Mouse (Mus musculus): ENCODE measurements around the gene Trak1. TPM values are rescaled to one million over a fixed set of nuclear protein-coding genes. Genes with fewer than 3 reads are reported as not detected.

Gene Trak1
- polyA plus RNA-seq, 1 experiment from 2014 or later = 21.2 TPM

GRCm38 (mm10) chr9:121403157-121403671 lies 105.9 kb downstream of the Trak1 start:
- WGBS = 20% methylated on average over 16 of the region's 16 CpGs

DNA sequence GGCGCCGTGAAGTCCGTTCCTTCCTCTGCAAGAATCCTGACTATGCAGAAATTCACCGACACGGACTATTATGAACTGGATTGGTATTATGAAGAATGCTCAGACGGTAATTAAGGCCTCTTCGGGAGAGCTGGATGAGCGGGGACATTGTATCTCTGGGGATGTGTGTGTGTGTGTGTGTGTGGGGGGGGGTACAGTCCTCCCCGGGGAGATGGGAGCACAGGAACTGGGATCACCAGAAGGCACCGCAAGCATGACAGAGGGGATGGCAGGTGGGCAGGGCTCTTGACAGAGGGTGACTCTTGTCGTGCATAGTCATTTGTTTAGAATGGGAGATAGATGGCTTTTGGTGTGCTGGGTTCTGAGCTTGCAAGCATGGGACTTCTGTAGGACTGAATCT lies 106.4 kb downstream of the Trak1 start:
- no peak for DNase-seq (ENCODE audit: low spot score)
- ATAC-seq (ENCODE audit: low FRiP score) = peak; percentile 73
- peak overlapping the region; percentile 11; the same call in 1 of the 2 replicates for H3K4me3 ChIP-seq (ENCODE audit: low read depth, low read length)
- 0 out of 2 replicates have a peak, but pooled peaks cover 2% of the 10 kb centered on the region for H3K4me1 ChIP-seq (replicated peaks; ENCODE audit: control insufficient read depth, insufficient read depth, low read length)
- 68% methylated on average over 11 of the region's 11 CpGs for WGBS
- H3K27me3 ChIP-seq (ENCODE audit: control insufficient read depth, insufficient read depth, low read length) = no peaks in the 10 kb centered on the region
- H3K9me3 ChIP-seq (ENCODE audit: control insufficient read depth, low read length) = no peaks in the 10 kb centered on the region
- H3K27ac ChIP-seq (ENCODE audit: low read depth, low read length) = peak overlapping the region; percentile 58; the same call in 1 of the 2 replicates
- peak overlapping the region; percentile 30 for H3K4me2 ChIP-seq (replicated peaks; ENCODE audit: low read depth, low read length)
- H3K36me3 ChIP-seq (ENCODE audit: control insufficient read depth, insufficient read depth, low read length) = no peaks in the 10 kb centered on the region
- no peak overlapping the region; the same call in 1 of the 2 replicates for H3K9ac ChIP-seq (ENCODE audit: low read depth, low read length)

More at GRCm38 (mm10) chr9:121403157-121403671, 105.9 kb downstream of the Trak1 start:
- Histone ChIP-seq H3K27me3 (ENCODE audit: control insufficient read depth, insufficient read depth, low read length) (no peaks in the 10 kb centered on the region), H3K4me1 (replicated peaks; ENCODE audit: control insufficient read depth, insufficient read depth, low read length) (0 out of 2 replicates have a peak, but pooled peaks cover 2% of the 10 kb centered on the region), H3K27ac (ENCODE audit: low read depth, low read length) (peak overlapping the region; percentile 58; the same call in 1 of the 2 replicates), H3K36me3 (ENCODE audit: control insufficient read depth, insufficient read depth, low read length) (no peaks in the 10 kb centered on the region), H3K9ac (ENCODE audit: low read depth, low read length) (no peak overlapping the region; the same call in 1 of the 2 replicates), H3K4me2 (replicated peaks; ENCODE audit: low read depth, low read length) (peak overlapping the region; percentile 30), H3K4me3 (ENCODE audit: low read depth, low read length) (peak overlapping the region; percentile 15; the same call in 1 of the 2 replicates), H3K9me3 (ENCODE audit: control insufficient read depth, low read length) (no peaks in the 10 kb centered on the region)
- DNase-seq (ENCODE audit: low spot score) (peak; percentile 79), ATAC-seq (ENCODE audit: low FRiP score) (peak; percentile 95)

DNA sequence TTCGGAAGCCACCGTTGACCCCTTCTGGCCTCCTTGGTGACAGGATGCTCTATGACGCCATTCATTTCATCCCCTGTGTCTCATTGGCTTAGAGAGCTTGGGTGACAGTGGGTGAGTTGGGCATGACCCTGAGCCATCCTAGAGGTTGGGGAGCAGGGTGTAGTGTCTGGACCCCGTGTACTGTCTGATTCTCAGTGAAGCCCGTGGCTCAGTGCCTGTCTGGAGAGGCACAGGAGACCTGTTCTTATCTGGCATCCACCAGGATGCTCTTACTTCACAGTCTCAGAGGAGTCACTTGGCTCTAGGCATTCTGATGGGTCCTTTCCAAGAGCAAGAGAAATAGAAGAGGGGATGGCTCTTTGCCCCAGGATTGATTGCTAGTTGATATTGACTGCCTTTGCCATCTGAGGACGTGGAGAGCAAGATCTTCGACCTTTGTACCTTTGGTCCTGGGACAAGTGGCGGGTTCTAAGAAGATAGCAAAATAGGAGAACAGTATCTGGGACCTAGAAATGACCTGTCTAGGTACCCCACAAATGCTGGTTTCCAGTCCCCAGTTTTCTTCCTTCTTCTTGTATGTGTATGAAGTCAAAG lies 107.9 kb downstream of the Trak1 start:
- Histone ChIP-seq H3K9ac (ENCODE audit: low read depth, low read length) (no peak overlapping the region), H3K36me3 (ENCODE audit: control insufficient read depth, insufficient read depth, low read length) (no peaks in the 10 kb centered on the region), H3K27ac (ENCODE audit: low read depth, low read length) (no peak overlapping the region), H3K9me3 (ENCODE audit: control insufficient read depth, low read length) (no peaks in the 10 kb centered on the region), H3K4me3 (ENCODE audit: low read depth, low read length) (no peak overlapping the region), H3K27me3 (ENCODE audit: control insufficient read depth, insufficient read depth, low read length) (no peaks in the 10 kb centered on the region), H3K4me2 (replicated peaks; ENCODE audit: low read depth, low read length) (no peak overlapping the region), H3K4me1 (replicated peaks; ENCODE audit: control insufficient read depth, insufficient read depth, low read length) (0 out of 2 replicates have a peak, but pooled peaks cover 2% of the 10 kb centered on the region)
- DNase-seq (ENCODE audit: low spot score) (no peak), ATAC-seq (ENCODE audit: low FRiP score) (no peak)
- 92% methylated on average over 8 of the region's 8 CpGs for WGBS

GRCm38 (mm10) chr9:121405792-121406191 lies 108.5 kb downstream of the Trak1 start:
- Histone ChIP-seq H3K27me3 (ENCODE audit: control insufficient read depth, insufficient read depth, low read length) (no peaks in the 10 kb centered on the region), H3K9me3 (ENCODE audit: control insufficient read depth, low read length) (no peaks in the 10 kb centered on the region), H3K4me3 (ENCODE audit: low read depth, low read length) (no peak overlapping the region), H3K4me2 (replicated peaks; ENCODE audit: low read depth, low read length) (no peak overlapping the region), H3K9ac (ENCODE audit: low read depth, low read length) (no peak overlapping the region), H3K27ac (ENCODE audit: low read depth, low read length) (no peak overlapping the region), H3K4me1 (replicated peaks; ENCODE audit: control insufficient read depth, insufficient read depth, low read length) (0 out of 2 replicates have a peak, but pooled peaks cover 2% of the 10 kb centered on the region), H3K36me3 (ENCODE audit: control insufficient read depth, insufficient read depth, low read length) (no peaks in the 10 kb centered on the region)
- no peak for DNase-seq (ENCODE audit: low spot score)
- WGBS = 92% methylated on average over 4 of the region's 4 CpGs
- ATAC-seq (ENCODE audit: low FRiP score) = no peak

DNA sequence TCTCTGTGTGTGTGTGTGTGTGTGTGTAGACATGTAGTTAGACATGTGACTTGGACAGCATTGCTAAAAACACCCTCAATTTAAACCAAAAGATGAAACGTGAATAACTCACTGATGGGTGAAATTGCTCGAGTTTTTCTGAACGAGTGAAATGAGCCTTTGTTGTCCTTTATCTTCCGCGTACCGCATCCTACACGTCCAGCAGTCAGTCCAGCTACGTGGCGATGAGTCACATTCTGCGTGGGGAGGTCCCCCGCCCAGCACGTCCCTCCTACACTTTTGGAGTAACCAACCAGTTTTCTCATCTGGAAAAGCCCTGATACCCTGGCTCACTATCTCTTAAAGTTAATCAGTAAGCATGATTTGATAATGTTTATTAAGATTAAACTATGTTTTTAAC lies 116.9 kb downstream of the Trak1 start:
- no peaks in the 10 kb centered on the region for H3K4me1 ChIP-seq (replicated peaks; ENCODE audit: control insufficient read depth, insufficient read depth, low read length)
- no peaks in the 10 kb centered on the region for H3K36me3 ChIP-seq (ENCODE audit: control insufficient read depth, insufficient read depth, low read length)
- no peak overlapping the region for H3K27ac ChIP-seq (ENCODE audit: low read depth, low read length)
- ATAC-seq (ENCODE audit: low FRiP score) (no peak), DNase-seq (ENCODE audit: low spot score) (no peak)
- H3K4me2 ChIP-seq (replicated peaks; ENCODE audit: low read depth, low read length) = no peak overlapping the region
- no peaks in the 10 kb centered on the region for H3K9me3 ChIP-seq (ENCODE audit: control insufficient read depth, low read length)
- H3K27me3 ChIP-seq (ENCODE audit: control insufficient read depth, insufficient read depth, low read length) = no peaks in the 10 kb centered on the region
- no peak overlapping the region for H3K9ac ChIP-seq (ENCODE audit: low read depth, low read length)
- H3K4me3 ChIP-seq (ENCODE audit: low read depth, low read length) = no peak overlapping the region
- WGBS = 90% methylated on average over 12 of the region's 12 CpGs

- ATAC-seq (ENCODE audit: low FRiP score) (no peak), DNase-seq (ENCODE audit: low spot score) (no peak)
- no peak overlapping the region for H3K4me2 ChIP-seq (replicated peaks; ENCODE audit: low read depth, low read length)
- H3K27me3 ChIP-seq (ENCODE audit: control insufficient read depth, insufficient read depth, low read length) = no peaks in the 10 kb centered on the region
- no peaks in the 10 kb centered on the region for H3K4me1 ChIP-seq (replicated peaks; ENCODE audit: control insufficient read depth, insufficient read depth, low read length)
- no peak overlapping the region for H3K27ac ChIP-seq (ENCODE audit: low read depth, low read length)
- no peak overlapping the region for H3K9ac ChIP-seq (ENCODE audit: low read depth, low read length)
- 84% methylated on average over 19 of the region's 19 CpGs for WGBS
- no peak overlapping the region for H3K4me3 ChIP-seq (ENCODE audit: low read depth, low read length)
- no peaks in the 10 kb centered on the region for H3K36me3 ChIP-seq (ENCODE audit: control insufficient read depth, insufficient read depth, low read length)
- no peaks in the 10 kb centered on the region for H3K9me3 ChIP-seq (ENCODE audit: control insufficient read depth, low read length)
These were observed 118.4 kb downstream of the Trak1 start for GRCm38 (mm10) chr9:121415626-121416241.

DNA sequence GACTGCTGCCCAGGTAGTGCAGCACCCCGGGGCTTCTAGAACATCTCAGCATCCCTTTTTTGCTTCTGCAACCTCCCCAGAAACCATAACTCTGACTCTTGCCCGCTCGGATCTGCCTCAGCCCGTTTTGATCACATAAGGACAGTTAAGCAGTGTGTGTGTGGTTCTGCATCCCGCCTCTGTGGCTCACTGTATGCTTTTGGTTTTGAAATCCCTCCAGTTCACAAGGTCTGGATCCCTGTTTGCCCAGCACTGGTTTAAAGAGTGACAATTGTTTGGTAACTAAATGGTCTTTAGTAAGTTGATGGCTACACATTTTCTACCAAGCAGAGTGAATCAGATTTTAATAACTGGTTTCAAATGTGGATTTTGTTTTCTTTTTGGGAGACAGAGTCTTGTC lies 119.2 kb downstream of the Trak1 start:
- no peaks in the 10 kb centered on the region for H3K27me3 ChIP-seq (ENCODE audit: control insufficient read depth, insufficient read depth, low read length)
- H3K4me1 ChIP-seq (replicated peaks; ENCODE audit: control insufficient read depth, insufficient read depth, low read length) = no peaks in the 10 kb centered on the region
- H3K4me2 ChIP-seq (replicated peaks; ENCODE audit: low read depth, low read length) = no peak overlapping the region
- H3K36me3 ChIP-seq (ENCODE audit: control insufficient read depth, insufficient read depth, low read length) = no peaks in the 10 kb centered on the region
- H3K4me3 ChIP-seq (ENCODE audit: low read depth, low read length) = no peak overlapping the region
- H3K9me3 ChIP-seq (ENCODE audit: control insufficient read depth, low read length) = no peaks in the 10 kb centered on the region
- 93% methylated on average over 5 of the region's 5 CpGs for WGBS
- ATAC-seq (ENCODE audit: low FRiP score) (no peak), DNase-seq (ENCODE audit: low spot score) (no peak)
- H3K9ac ChIP-seq (ENCODE audit: low read depth, low read length) = no peak overlapping the region
- no peak overlapping the region for H3K27ac ChIP-seq (ENCODE audit: low read depth, low read length)

- no peaks in the 10 kb centered on the region for H3K27me3 ChIP-seq (ENCODE audit: control insufficient read depth, insufficient read depth, low read length)
- DNase-seq (ENCODE audit: low spot score) (no peak), ATAC-seq (ENCODE audit: low FRiP score) (no peak)
- no peaks in the 10 kb centered on the region for H3K4me1 ChIP-seq (replicated peaks; ENCODE audit: control insufficient read depth, insufficient read depth, low read length)
- H3K4me2 ChIP-seq (replicated peaks; ENCODE audit: low read depth, low read length) = no peak overlapping the region
- H3K9me3 ChIP-seq (ENCODE audit: control insufficient read depth, low read length) = no peaks in the 10 kb centered on the region
- no peaks in the 10 kb centered on the region for H3K36me3 ChIP-seq (ENCODE audit: control insufficient read depth, insufficient read depth, low read length)
- no peak overlapping the region for H3K9ac ChIP-seq (ENCODE audit: low read depth, low read length)
- no peak overlapping the region for H3K4me3 ChIP-seq (ENCODE audit: low read depth, low read length)
- WGBS = 89% methylated on average over 7 of the region's 7 CpGs
- no peak overlapping the region for H3K27ac ChIP-seq (ENCODE audit: low read depth, low read length)
These were observed 119.8 kb downstream of the Trak1 start for GRCm38 (mm10) chr9:121416872-121417637.

Data from hindbrain, embryonic 11.5 days (tissue).